Mouse (Mus musculus) erythroid progenitor cell, adult 5-6 weeks (primary cell): Measurements from ENCODE around the gene Gm13288. TPM values are rescaled to one million over a fixed set of nuclear protein-coding genes. Genes with fewer than 3 reads are reported as not detected.
"Not testable (repeated sequence)": the region's sequence is repeated elsewhere in the genome, so short reads cannot be mapped to it uniquely, and the experiment has no call there.

Source experiments
- ATAC-seq: replicated peaks from 2 replicates; pipeline ENCODE4 v1.8.0; 2016; ENCODE audit warnings: moderate number of reproducible peaks, mild to moderate bottlenecking, moderate TSS enrichment, inconsistent platforms; ENCODE audit not compliant: poor library complexity, low FRiP score, severe bottlenecking
- total RNA-seq, 2 experiments: library from RNA; stranded (forward) in 1 of 2; stranded (reverse) in 1 of 2; fragments of 150-400 nt in 1 of 2; fragments of 186-747, 209-891 nt in 1 of 2; gene quantifications; 2 replicates each; pipeline versions ENCODE4 v1.2.3 to v1.2.4; 2015 to 2017; ENCODE audit warnings: low replicate concordance in 2 of 2

Gm13288 gene
- total RNA-seq, 2 experiments from 2014 or later: not detected

GRCm38 (mm10) chr4:88793936-88794675, 11.2 kb upstream of the Gm13288 start, which contains the start of gene Gm13275:
Gm13275 (plus strand) TSS chr4:88794487.
- not testable (repeated sequence) for ATAC-seq

DNA sequence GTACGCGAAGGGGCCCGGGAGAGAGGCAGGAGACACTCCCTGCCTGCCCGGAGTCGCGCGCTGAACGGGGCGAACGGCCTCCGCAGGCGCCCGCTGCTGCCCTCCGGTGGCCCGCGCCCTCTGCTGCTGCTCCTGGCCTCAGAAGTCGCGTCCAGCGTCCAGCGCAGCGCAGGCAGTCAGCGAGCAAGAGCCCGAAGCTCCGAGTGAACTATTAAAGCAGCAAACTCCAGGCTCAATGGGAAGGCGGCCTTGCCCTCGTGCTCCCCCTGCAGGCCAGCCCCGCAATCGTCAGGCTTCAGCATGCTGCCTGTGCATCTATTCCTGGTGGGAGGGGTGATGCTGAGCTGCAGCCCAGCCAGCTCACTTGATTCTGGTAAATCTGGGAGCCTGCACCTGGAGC, 8.2 kb upstream of the Gm13288 start, which contains the start of gene Gm13279:
TSS of gene Gm13279 (plus strand) at position 301 of the 400 bp plus-strand sequence.
- ATAC-seq: not testable (repeated sequence)

GRCm38 (mm10) chr4:88799365-88799764, 6.0 kb upstream of the Gm13288 start, which contains the start of gene Gm13285:
Gm13285 (plus strand) TSS chr4:88799665.
- not testable (repeated sequence) for ATAC-seq

DNA sequence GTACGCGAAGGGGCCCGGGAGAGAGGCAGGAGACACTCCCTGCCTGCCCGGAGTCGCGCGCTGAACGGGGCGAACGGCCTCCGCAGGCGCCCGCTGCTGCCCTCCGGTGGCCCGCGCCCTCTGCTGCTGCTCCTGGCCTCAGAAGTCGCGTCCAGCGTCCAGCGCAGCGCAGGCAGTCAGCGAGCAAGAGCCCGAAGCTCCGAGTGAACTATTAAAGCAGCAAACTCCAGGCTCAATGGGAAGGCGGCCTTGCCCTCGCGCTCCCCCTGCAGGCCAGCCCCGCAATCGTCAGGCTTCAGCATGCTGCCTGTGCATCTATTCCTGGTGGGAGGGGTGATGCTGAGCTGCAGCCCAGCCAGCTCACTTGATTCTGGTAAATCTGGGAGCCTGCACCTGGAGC, 2.4 kb upstream of the Gm13288 start, which contains the start of gene Gm13287:
TSS of gene Gm13287 (plus strand) at position 301 of the 400 bp plus-strand sequence.
- ATAC-seq: not testable (repeated sequence)

- not testable (repeated sequence) for ATAC-seq
Observed at GRCm38 (mm10) chr4:88805761-88806160, 430 bp downstream of the Gm13288 start.

GRCm38 (mm10) chr4:88815928-88816327, 10.6 kb downstream of the Gm13288 start, which contains the start of gene Ifna7:
Ifna7 (plus strand) TSS chr4:88816228.
- no peak for ATAC-seq

DNA sequence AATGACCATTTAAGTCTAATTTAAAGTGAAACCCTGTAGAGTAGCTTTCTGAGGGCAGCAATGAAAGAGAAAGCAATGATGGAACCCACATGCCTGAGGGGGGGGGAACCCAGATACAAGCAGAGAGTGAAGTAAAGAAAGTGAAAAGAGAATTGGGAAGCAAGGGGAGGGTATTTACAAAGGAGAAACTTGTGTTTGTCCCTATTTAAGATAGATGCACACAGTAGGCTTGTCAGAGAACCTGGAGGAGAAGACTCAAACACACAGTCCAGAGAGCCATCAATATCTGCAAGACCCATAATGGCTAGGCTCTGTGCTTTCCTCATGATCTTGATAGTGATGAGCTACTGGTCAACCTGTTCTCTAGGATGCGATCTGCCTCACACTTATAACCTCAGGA, 14.3 kb downstream of the Gm13288 start, which contains the start of gene Ifna11:
TSS of gene Ifna11 (plus strand) at position 301 of the 400 bp plus-strand sequence.
- no peak for ATAC-seq

- no peak for ATAC-seq
Observed at GRCm38 (mm10) chr4:88822995-88823394, 17.7 kb downstream of the Gm13288 start.

DNA sequence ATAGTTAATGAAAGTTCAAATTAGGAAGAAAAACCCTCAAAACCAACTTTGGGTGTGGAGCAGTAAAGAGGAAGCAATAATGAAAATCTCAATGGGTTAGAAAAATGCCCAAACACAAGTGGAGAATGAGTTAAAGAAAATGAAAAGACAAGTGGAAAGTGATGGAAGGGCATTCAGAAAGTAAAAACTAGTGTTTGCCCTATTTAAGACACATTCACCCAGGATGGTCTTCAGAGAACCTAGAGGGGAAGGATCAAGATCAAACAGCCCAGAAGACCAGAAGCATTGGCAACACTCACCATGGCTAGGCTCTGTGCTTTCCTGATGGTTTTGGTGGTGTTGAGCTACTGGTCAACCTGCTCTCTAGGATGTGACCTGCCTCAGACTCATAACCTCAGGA, 21.8 kb downstream of the Gm13288 start, which contains the start of gene Ifna6:
TSS of gene Ifna6 (plus strand) at position 301 of the 400 bp plus-strand sequence.
- ATAC-seq: not testable (repeated sequence)

GRCm38 (mm10) chr4:88830523-88830922, 25.2 kb downstream of the Gm13288 start:
- no peak for ATAC-seq

- ATAC-seq: not testable (repeated sequence)
Observed at GRCm38 (mm10) chr4:88835225-88835624, 29.9 kb downstream of the Gm13288 start, which contains the start of gene Ifna5. Ifna5 (plus strand) TSS chr4:88835525.

DNA sequence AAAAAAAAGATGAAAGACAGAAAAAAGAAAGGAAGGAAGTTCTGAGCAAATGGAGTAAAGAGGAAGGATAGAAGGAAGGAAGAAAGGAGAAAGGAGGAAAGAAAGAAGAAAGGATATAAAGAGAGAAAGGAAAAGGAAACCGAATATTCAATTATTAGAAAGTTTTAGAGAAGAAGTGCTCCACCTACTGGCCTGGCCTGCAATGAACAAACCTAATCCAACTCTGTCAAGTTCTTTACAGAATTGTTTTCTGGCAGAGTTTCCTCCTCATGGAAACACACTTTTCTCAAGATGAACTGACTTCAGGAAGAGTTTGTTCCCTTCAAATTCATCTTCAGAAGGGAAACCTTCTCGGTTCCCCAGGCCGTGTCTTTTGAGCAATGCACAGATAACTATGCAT, 33.5 kb downstream of the Gm13288 start:
- no peak for ATAC-seq

DNA sequence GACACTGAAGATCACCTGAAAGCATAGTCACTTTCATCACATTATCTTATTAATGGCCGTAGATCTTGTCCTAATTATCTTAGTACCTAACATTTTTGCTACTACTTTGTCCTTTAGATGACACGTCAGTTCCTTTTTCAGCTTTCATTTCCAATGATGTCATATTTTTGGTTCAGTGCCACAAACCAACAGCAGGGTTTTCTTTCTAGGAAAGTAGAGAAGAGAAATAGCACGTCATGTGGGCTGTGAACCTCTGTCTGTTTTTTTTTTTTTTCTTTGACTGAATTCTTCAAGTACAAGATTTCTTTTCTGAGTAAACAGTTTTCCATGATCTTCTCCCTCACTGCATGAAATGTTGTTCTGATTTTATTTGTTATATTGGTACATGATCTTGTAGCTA, 34.7 kb downstream of the Gm13288 start:
- ATAC-seq: no peak

DNA sequence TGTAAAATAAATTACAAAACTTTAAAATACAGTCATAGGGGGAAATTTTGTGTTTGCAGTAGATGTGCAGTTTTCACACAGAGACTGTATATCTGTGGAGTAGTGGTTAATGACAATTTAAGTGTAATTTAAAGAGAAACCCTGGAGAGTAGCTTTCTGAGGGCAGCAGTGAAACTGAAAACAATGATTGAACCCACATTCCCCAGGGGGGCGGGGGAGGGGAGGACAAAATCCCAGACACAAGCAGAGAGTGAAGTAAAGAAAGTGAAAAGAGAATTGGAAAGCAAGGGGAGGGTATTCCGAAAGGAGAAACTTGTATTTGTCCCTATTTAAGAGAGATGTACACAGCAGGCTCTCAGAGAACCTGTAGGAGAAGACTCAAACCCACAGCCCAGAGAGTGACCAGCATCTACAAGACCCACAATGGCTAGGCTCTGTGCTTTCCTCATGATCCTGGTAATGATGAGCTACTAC, 36.1 kb downstream of the Gm13288 start, which contains the start of gene Ifna4:
TSS of gene Ifna4 (plus strand) at position 424 of the 474 bp plus-strand sequence.
- no peak for ATAC-seq

DNA sequence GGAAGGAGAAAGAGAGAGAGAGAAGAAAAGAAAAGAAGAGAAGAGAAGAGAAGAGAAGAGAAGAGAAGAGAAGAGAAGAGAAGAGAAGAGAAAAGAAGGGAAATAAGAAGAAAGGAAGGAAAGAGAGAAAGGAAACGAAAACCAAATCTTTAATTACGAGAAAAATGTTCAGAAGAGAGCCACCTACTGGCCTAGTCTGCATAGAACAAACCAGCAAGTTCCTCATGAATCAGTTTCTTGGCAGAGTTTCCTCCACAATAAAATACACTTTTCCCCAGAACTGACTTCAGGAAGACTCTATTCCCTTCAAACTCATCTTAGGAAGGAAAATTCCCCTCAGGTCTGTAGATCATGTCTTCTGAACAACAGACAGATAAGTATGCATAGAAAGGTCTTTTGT, 40.0 kb downstream of the Gm13288 start:
- no peak for ATAC-seq

GRCm38 (mm10) chr4:88849698-88850097, 44.4 kb downstream of the Gm13288 start, which contains the start of gene Ifna1:
Ifna1 (plus strand) TSS chr4:88850087.
- no peak for ATAC-seq

GRCm38 (mm10) chr4:88851026-88851763, 45.9 kb downstream of the Gm13288 start:
- no peak for ATAC-seq
